Mouse (Mus musculus): ENCODE measurements around the gene Sod2.
A peak's percentile ranks its signal among the peaks of the same experiment; 100 is the strongest.
"Not testable (repeated sequence)": the region's sequence is repeated elsewhere in the genome, so short reads cannot be mapped to it uniquely, and the experiment has no call there.

Gene Sod2

GRCm38 (mm10) chr17:13006546-13006945 lies at the start of gene Sod2:
Gene Sod2, plus strand, starts transcription at chr17:13006846.
- DNase-seq = not testable (repeated sequence)

DNA sequence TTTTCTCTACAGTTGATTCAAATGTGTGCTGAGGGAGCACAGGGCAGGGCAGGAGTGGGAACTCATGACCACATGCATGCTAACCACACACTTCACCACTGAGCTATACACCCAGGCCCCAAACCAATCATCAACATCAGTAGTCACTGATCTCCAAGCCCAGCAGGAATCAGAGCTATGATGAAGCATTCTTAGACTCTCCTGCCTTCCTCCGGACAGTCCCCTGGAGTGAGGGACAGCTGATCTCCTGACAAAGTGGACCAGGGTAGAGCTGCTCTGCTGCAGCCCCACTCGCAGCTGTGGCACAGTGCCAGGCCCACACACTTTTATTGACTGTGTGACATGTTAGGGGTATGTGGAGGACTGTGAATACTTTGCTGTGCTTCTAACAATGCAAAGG lies 47.3 kb upstream of the Sod2 start:
- not testable (repeated sequence) for DNase-seq

- peak; percentile 96 to 97 for DNase-seq
Observed at GRCm38 (mm10) chr17:12960331-12960873, 46.2 kb upstream of the Sod2 start, which contains the start of gene Acat2. Gene Acat2, minus strand, starts transcription at chr17:12960747.

GRCm38 (mm10) chr17:12963476-12963875 lies 43.2 kb upstream of the Sod2 start:
- DNase-seq = no peak

DNA sequence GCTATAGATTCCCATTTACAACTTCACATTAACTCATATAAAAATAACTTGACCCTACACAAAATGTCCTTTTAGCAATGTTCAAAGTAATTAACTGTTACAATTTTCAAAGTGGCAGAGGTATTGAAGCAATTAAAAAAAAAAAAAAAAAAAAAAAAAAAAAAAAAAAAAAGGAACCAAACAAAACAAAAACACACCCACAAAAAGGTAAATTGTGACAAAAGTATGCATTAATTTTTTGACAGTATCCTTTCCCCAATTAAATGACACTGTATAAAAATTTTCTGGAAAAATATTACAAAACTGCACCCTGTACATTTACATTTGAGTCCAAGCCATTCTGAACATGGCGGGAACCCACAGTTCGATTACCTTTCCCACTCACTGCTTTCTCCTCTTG lies 39.5 kb upstream of the Sod2 start:
- no peak for DNase-seq

- no peak for DNase-seq
Observed at GRCm38 (mm10) chr17:12973851-12974250, 32.8 kb upstream of the Sod2 start.

DNA sequence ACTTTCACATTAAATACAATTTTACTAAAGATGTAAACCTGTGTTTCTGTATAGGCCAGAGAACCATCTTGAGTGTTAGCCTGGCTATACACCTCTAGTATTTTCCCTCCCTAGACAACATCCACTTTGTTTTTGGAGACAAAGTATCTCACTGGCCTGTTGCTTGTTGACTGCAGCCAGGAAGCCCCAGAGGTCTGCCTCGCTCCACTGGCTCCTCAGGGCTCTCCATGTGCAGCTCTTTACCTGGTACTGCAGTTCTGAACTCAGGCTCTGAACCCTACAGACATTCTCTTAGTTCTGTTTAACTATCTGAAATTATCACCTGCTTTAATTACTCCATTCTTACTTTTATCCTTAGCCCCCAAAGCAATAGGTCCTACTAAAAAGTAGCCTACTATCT lies 28.1 kb upstream of the Sod2 start:
- no peak for DNase-seq

- DNase-seq = no peak
Observed at GRCm38 (mm10) chr17:12983988-12984387, 22.7 kb upstream of the Sod2 start.

DNA sequence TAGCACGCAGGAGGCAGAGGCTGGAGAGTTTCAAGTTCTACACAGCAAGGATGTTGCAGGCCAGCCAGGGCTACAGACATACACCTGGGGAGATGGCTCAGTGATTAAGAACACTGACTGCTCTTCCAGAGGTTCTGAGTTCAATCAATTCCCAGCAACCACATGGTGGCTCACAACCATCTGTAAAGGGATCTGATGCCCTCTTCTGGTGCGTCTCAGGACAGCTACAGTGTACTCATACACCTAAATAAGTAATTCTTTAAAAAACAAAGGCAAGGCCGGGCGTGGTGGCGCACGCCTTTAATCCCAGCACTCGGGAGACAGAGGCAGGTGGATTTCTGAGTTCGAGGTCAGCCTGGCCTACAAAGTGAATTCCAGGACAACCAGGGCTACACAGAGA lies 18.6 kb upstream of the Sod2 start:
- DNase-seq = not testable (repeated sequence)

DNA sequence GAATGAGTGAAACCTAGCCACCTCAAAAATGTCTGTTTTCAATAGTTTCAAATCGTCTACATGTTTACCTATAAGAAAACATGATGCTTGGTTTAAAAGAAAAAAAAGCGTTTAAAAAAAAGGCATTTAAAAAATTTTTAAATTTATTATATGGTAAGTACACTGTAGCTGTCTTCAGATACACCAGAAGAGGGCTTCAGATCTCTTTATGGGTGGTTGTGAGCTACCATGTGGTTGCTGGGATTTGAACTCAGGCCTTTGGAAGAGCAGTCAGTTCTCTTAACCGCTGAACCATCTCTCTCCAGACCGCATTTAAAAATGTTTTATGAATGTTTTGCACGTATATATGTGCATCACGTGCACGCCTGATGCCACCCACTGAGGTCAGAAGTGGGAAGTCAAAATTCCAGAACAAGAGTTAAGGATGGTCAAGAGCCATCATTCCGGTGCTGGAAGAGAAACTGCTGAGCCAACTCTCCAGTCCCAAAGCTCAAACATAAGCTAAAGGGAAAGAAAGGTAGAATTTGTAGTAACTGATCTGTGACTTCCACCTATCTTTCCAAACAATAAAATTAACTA lies 16.0 kb upstream of the Sod2 start:
- no peak for DNase-seq

DNA sequence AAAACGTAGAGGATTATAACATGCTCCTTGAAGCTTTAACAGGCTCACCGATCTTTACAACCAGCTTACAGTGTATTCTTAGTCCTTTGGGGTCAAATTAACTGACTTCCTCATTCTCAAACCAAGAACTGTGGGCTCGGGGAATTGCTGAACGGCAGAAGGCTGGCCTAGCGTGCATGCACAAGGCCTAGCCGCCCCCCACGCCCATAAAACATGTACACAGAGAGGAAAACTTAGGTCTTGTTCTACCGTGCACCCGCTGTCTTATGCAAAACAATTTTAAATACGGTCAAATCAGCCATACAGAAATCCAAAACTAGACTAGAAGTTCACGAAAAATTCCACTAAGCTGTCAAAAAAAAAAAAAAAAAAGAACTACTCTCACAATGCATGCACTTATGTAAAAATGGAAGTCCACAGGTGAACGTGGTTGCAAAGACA lies 15.4 kb upstream of the Sod2 start:
- DNase-seq = peak; percentile 31 to 41

DNA sequence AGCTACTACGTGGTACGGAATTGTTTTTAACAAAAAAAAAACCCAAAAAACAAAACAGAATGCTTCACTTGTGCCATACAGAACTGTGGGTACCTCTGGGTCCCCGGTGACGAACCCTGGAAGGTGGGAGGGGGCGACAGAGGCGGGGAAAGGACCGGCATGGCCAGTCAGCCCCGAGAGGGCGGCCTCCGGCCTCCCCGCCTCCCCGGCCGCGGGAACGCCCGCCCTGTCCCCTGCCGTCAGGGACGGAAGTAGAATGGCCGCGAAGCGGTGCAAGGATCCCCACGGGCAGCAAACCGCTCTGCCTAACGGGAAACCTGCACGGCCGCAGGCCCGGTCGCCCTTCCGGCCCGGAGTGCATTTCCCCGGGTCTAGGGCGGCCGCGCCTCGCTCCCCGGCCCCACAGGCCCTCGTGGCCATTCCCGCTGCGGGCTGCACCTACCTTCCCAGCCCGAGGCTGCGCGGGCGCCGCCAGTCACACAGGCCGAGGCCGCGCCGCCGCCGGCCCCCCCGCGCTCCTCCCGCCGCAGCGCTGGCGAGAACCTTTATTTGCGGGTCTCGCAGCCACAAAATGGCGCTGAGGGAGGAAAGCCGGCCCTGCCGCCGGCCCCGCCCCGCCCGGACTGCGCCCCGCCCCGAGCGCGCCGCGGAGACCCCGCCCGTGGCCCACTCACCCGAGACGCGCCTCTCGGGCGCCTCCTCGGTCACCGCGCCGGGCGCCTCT lies 14.8 kb upstream of the Sod2 start:
- peak; percentile 89 to 93 for DNase-seq

GRCm38 (mm10) chr17:12992470-12992991 lies 14.1 kb upstream of the Sod2 start:
- peak; percentile 96 to 97 for DNase-seq

- DNase-seq = no peak
Observed at GRCm38 (mm10) chr17:12994069-12994468, 12.6 kb upstream of the Sod2 start, which contains the start of gene Wtap. Gene Wtap, minus strand, starts transcription at chr17:12994169.

DNA sequence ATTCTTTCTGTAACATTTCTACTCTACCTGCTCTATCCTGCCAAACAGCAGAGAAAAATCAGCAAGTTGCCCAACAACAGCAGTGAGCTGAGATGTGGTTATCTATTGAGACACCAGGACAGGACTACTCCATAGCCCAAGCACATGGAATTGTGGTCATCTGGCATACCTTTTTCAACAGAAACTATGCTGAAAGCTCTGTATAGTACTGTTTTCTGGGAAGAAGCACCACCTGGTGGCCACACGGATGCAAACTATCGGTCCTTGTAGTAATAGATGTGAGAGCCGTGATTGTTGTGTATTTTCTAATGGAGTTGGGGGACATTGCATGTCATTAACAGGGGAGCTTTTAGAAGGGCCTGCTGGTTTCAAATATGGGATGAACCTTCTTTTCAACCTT lies 10.3 kb upstream of the Sod2 start:
- DNase-seq = peak; percentile 78 to 80

DNA sequence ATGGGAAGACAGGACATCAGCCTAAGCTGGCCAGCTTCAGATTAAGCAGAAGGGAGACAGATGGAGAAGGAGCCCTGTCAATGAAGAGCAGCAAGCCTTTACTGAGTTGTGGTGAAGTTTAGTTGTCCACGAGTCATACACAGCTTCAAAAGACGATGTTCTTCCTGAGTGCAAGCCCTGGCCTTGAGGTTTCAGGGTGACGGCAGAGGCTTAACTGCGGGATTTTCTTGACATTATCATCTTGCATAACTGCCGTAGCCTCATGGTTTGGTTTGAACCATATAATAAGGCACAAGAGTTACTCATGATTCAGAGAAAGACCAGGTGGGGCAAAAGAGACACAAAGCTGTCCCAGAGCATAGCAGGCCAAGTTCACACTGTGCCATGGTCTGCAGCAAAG lies 8.8 kb upstream of the Sod2 start:
- no peak for DNase-seq

DNA sequence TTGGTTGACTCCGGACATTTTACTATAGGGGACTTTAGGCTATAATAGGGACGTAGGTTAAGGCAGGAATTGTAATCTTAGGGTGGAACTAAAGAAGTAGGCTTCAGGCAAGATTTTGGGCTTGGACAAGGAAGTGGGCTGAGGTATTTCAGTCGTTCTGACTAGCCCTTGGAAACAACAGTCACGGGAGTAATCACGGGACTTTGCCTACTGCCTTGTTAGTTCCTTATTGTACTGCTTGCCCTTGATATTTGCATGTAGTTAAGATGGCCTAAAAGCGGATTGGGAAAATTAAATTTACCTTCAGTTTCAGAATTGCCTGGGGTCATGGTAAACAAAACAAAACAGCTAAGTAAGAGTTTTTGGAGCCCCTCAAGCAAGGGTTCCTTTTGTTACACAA lies 7.6 kb upstream of the Sod2 start:
- no peak for DNase-seq

DNA sequence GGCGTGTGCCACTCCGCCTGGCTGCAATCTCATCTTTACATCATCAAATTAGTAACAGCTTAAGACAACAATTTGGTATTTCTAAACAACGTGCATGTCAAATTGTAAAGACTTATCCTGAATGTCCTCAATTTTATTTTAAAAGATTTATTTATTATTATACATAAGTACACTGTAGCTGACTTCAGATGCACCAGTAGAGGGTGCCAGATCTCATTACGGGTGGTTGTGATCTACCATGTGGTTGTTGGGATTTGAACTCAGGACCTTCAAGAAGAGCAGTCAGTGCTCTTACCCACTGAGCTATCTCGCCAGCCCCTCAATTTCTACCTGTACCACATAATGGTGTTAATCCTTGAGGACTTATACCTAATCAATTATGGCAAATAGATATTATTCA lies 4.4 kb upstream of the Sod2 start:
- not testable (repeated sequence) for DNase-seq

- DNase-seq = not testable (repeated sequence)
Observed at GRCm38 (mm10) chr17:13004436-13004835, 2.2 kb upstream of the Sod2 start.

DNA sequence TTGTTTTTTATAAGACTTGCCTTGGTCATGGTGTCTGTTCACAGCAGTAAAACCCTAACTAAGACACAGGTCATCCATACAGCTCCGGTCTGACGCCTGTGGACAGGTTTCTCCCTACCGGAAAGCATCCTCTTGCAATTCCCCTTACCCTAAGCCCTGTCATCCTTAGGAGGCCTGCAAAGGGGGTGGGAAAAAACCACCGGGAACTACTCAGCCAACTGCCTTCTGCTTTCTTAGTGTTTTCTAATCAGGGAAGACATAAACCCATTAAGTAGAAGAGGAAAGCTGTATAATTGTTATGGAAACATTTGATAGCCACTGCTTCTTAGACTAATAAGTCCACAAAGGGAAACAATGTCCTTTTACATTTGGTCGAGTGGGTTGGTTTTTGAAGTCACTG lies 338 bp downstream of the Sod2 start:
- DNase-seq = no peak

DNA sequence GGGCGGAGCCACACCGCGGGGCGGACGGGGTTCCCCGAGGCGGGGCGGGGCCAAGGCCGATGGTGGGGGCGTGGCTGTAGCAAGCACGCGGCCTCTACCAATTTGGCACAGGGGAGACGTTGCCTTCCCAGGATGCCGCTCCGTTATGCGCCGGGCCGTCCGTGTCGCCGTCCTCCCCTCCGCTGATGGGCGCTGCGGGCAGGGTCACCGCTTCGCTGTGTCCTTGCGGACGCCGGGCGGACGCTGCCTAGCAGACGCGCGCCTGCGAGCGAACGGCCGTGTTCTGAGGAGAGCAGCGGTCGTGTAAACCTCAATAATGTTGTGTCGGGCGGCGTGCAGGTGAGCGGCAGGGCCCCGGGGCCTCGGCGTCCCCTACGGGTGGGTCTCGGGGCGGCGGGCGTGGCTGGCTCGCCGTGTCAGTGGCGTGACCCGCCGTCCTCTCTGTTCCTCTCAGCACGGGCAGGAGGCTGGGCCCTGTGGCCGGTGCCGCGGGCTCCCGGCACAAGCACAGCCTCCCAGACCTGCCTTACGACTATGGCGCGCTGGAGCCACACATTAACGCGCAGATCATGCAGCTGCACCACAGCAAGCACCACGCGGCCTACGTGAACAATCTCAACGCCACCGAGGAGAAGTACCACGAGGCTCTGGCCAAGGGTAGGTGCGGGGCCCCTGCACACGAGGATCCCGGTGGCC lies 1.2 kb downstream of the Sod2 start:
- DNase-seq = peak; percentile 99

- peak; percentile 31 to 38 for DNase-seq
Observed at GRCm38 (mm10) chr17:13008528-13008927, 1.9 kb downstream of the Sod2 start.

DNA sequence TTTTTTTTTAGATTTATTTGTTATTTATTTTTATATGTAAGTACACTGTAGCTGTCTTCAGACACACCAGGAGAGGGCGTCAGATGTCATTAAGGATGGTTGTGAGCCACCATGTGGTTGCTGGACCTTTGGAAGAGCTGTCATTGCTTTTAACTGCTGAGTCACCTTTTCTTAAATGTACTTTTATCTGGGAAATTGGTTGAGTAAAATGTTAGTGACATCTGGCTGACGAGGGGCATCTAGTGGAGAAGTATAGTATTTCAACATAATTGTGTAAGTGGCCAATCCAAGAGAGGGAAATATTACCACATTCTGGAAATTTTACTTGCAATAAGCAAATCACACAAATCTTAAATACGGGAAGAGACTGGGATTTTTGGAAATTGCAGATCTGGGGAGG lies 3.2 kb downstream of the Sod2 start:
- peak; percentile 26 to 41 for DNase-seq
